Mouse (Mus musculus): Measurements from ENCODE around the gene Zap70.
"Not testable (repeated sequence)": the region's sequence is repeated elsewhere in the genome, so short reads cannot be mapped to it uniquely, and the experiment has no call there.

Gene Zap70

GRCm38 (mm10) chr1:36780793-36781192 is 19.2 kb downstream of the Zap70 start:
- DNase-seq, result no peak

GRCm38 (mm10) chr1:36782476-36782875 is 20.9 kb downstream of the Zap70 start:
- DNase-seq, result no peak

- peak; percentile 70 to 81 for DNase-seq
Measured at GRCm38 (mm10) chr1:36784365-36785134, 23.0 kb downstream of the Zap70 start.

GRCm38 (mm10) chr1:36785238-36785641 is 23.6 kb downstream of the Zap70 start:
- DNase-seq, result no peak

GRCm38 (mm10) chr1:36786377-36786776 is 24.8 kb downstream of the Zap70 start:
- DNase-seq, result no peak

GRCm38 (mm10) chr1:36789416-36789815 is 27.8 kb downstream of the Zap70 start:
- no peak for DNase-seq

- no peak for DNase-seq
Measured at GRCm38 (mm10) chr1:36796711-36797110, 35.1 kb downstream of the Zap70 start.

GRCm38 (mm10) chr1:36797481-36797880 is 35.9 kb downstream of the Zap70 start:
- no peak for DNase-seq

GRCm38 (mm10) chr1:36800379-36801011 is 38.9 kb downstream of the Zap70 start:
- no peak for DNase-seq

GRCm38 (mm10) chr1:36804259-36804658 is 42.7 kb downstream of the Zap70 start:
- no peak for DNase-seq

- DNase-seq, result no peak
Measured at GRCm38 (mm10) chr1:36804833-36805232, 43.2 kb downstream of the Zap70 start.

- no peak for DNase-seq
Measured at GRCm38 (mm10) chr1:36806181-36806905, 44.7 kb downstream of the Zap70 start.

GRCm38 (mm10) chr1:36807086-36807485 is 45.5 kb downstream of the Zap70 start:
- no peak for DNase-seq

GRCm38 (mm10) chr1:36807782-36808565 is 46.4 kb downstream of the Zap70 start:
- no peak for DNase-seq

GRCm38 (mm10) chr1:36811806-36812205 is 50.2 kb downstream of the Zap70 start:
- DNase-seq, result no peak

GRCm38 (mm10) chr1:36813415-36813814 is 51.8 kb downstream of the Zap70 start:
- DNase-seq, result no peak

- no peak for DNase-seq
Measured at GRCm38 (mm10) chr1:36814271-36814903, 52.8 kb downstream of the Zap70 start.

GRCm38 (mm10) chr1:36815166-36815565 is 53.6 kb downstream of the Zap70 start:
- no peak for DNase-seq

GRCm38 (mm10) chr1:36821918-36822317 is 60.3 kb downstream of the Zap70 start:
- not testable (repeated sequence) for DNase-seq

GRCm38 (mm10) chr1:36824356-36824755 is 62.8 kb downstream of the Zap70 start:
- DNase-seq, result no peak

- DNase-seq, result no peak
Measured at GRCm38 (mm10) chr1:36830913-36831866, 69.6 kb downstream of the Zap70 start.
